Comparison of ENCODE assay signal across 20 mouse cellular contexts in the genomic region with DNA sequence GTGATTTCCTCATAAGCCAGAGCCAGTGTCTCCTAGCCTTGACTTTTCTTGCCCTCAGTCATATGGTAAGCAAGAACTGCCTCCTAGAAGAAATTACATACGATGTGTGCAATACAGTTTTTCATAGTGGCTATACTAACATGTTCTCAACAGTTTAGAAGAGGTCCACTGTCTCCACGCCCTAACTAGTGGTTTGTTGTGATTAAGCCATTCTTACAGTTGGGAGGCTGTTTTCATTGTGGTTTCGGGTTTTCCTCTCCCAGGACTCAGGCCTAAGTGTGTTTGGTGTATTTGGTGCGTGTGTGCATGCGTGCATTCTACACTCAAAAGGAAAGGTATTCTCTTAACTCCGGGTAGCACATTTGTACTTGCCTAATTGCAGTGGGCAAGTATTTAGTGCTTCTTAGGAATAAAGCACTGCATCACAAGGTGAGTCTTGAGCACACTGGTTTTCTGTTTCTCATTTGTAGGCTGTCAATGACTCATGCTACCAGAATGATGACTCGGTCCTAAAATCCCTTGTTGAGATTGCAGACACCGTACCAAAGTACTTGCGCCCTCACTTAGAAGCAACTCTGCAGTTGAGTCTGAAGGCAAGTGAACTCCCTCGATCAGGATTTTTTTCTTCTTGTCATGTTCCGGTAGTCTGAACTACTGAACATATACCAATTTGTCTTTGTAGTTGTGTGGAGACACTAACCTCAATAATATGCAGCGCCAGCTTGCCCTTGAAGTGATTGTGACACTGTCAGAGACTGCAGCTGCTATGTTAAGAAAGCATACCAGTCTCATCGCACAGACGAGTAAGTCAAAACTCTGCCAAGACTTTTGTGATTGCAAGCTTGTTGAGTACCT. TPM values are rescaled to one million over a fixed set of nuclear protein-coding genes. Genes with fewer than 3 reads are reported as not detected.
DNase-seq lines count a peak whose midpoint lies in the region; ATAC-seq and TF ChIP-seq lines count a peak whose summit lies in the region.
"Had no signal": no experiment of that assay in that cellular context is flagged by ENCODE, and none has a peak within 500 bp of the region (broad histone marks: within the 10 kb centered on the region; RNA-seq: fewer than 3 reads in every experiment).

No protein-coding gene starts in this region.

- peak overlapping the region; percentile 84 for H3K27ac ChIP-seq in embryonic fibroblast, embryonic 13.5 days (ENCODE audit: insufficient read depth, low read length)
- no peak overlapping the region for H3K27ac ChIP-seq in kidney, embryonic 16.5 days (ENCODE audit: low read length)
- H3K27ac ChIP-seq: forebrain, embryonic 12.5 days; forebrain, embryonic 15.5 days; hindbrain, embryonic 12.5 days; hindbrain, embryonic 15.5 days had no signal

- H3K27me3 ChIP-seq in kidney, embryonic 16.5 days (ENCODE audit: insufficient read depth, low read length) = no peaks in the 10 kb centered on the region
- H3K27me3 ChIP-seq: forebrain, embryonic 12.5 days; forebrain, embryonic 15.5 days; hindbrain, embryonic 12.5 days; hindbrain, embryonic 15.5 days had no signal

- H3K36me3 ChIP-seq in kidney, embryonic 16.5 days (ENCODE audit: insufficient read depth, low read length) = peaks cover 70% of the 10 kb centered on the region

- TF ChIP-seq CTCF in embryonic fibroblast, embryonic 13.5 days (IDR thresholded peaks at IDR 0.05; ENCODE audit: borderline replicate concordance, insufficient read depth, low read length) = no peak

- peaks cover 17% of the 10 kb centered on the region for H3K4me1 ChIP-seq in embryonic fibroblast, embryonic 13.5 days (ENCODE audit: control insufficient read depth, insufficient read depth, low read length)
- H3K4me1 ChIP-seq in kidney, embryonic 16.5 days (ENCODE audit: insufficient read depth, low read length) = no peaks in the 10 kb centered on the region
- H3K4me1 ChIP-seq: forebrain, embryonic 12.5 days; forebrain, embryonic 15.5 days; hindbrain, embryonic 12.5 days; hindbrain, embryonic 15.5 days had no signal

- 92% methylated on average over 14 of the region's 14 CpGs for WGBS in kidney, embryonic 16.5 days

- no peak for TF ChIP-seq POLR2A in embryonic fibroblast, embryonic 13.5 days (IDR thresholded peaks at IDR 0.05; ENCODE audit: low read depth, low read length)

- no peak overlapping the region for H3K9ac ChIP-seq in kidney, embryonic 16.5 days (replicated peaks; ENCODE audit: low read length)
- H3K9ac ChIP-seq: forebrain, embryonic 12.5 days; forebrain, embryonic 15.5 days; hindbrain, embryonic 12.5 days; hindbrain, embryonic 15.5 days had no signal

- H3K4me3 ChIP-seq in embryonic fibroblast, embryonic 13.5 days (ENCODE audit: insufficient read depth, low read length) = no peak overlapping the region
- no peak overlapping the region for H3K4me3 ChIP-seq in kidney, embryonic 16.5 days (ENCODE audit: low read length)
- H3K4me3 ChIP-seq: forebrain, embryonic 12.5 days; forebrain, embryonic 15.5 days; hindbrain, embryonic 12.5 days; hindbrain, embryonic 15.5 days had no signal

- DNase-seq in adrenal gland, adult 2 months = peak; percentile 54
- DNase-seq in adrenal gland, postnatal 4 days (ENCODE audit: low spot score in 2 of 2) = no peak
- peak; percentile 17 for DNase-seq in 3134 (ENCODE audit: extremely low read depth, insufficient read length, low spot score)
- DNase-seq in Muller cell, postnatal 12 days (ENCODE audit: inconsistent ontology term) = peak; percentile 14
- DNase-seq in lung, postnatal 14 days = no peak
- DNase-seq: adrenal gland, adult 8-10 months; cerebellum, adult 18-20 months; cerebellum, adult 9-10 months; cerebellum, postnatal 14 days; gastrocnemius, postnatal 14 days; heart, adult 11 months had no signal

- no peak for ATAC-seq in kidney, embryonic 16.5 days (ENCODE audit: low FRiP score, low TSS enrichment)
- no peak for ATAC-seq in megakaryocyte, adult 5-6 weeks (ENCODE audit: poor library complexity, severe bottlenecking)
- ATAC-seq: forebrain, embryonic 15.5 days; intestine, postnatal 0 days had no signal

- no peak overlapping the region for H3K4me2 ChIP-seq in kidney, embryonic 16.5 days (replicated peaks; ENCODE audit: low read depth, low read length)
- H3K4me2 ChIP-seq: forebrain, embryonic 12.5 days; forebrain, embryonic 15.5 days; heart, embryonic 11.5 days; hindbrain, embryonic 12.5 days; hindbrain, embryonic 15.5 days had no signal

- no peaks in the 10 kb centered on the region for H3K9me3 ChIP-seq in kidney, embryonic 16.5 days (ENCODE audit: low read length)
- H3K9me3 ChIP-seq: forebrain, embryonic 12.5 days; forebrain, embryonic 15.5 days; hindbrain, embryonic 12.5 days; hindbrain, embryonic 15.5 days had no signal

RNA-seq across cellular contexts. Expression of gene Ipo5, which starts 14.9 kb away (rescaled TPM):
- 10 to 100 TPM; 70.8 to 73.7 TPM for total RNA-seq in adrenal gland, adult 2 months (2021)
- 6.3 and 7.7 TPM in 2 replicates for polyA plus RNA-seq in adrenal gland, adult 2 months (2012; rRNA removed)
- total RNA-seq in adrenal gland, postnatal 4 days (2021) = 100 to 1,000 TPM in 1 of 2 experiments, 10 to 100 TPM in 1; 94.6 to 100 TPM
- polyA plus RNA-seq in embryonic fibroblast, embryonic 13.5 days (2011; ENCODE audit: insufficient read length, low read depth, missing spikeins) = 205 and 228 TPM in 2 replicates
- 96.3 and 103 TPM in 2 replicates for polyA plus RNA-seq in kidney, embryonic 16.5 days (2015; fragmentation: Nextera tagmentation; extraction: Ambion mirVana)
- total RNA-seq in megakaryocyte, adult 5-6 weeks (2015) = 60.0 and 61.0 TPM in 2 replicates
- 96.7 and 102 TPM in 2 replicates for total RNA-seq in megakaryocyte, adult 5-6 weeks (2017)

Comparison
In these comparisons a context has a peak if more than half of its experiments do, and no peak if none do; other contexts are left out.
1. DNase-seq: peak in adrenal gland, adult 2 months (single experiment), 3134 (single experiment) and Muller cell, postnatal 12 days (single experiment); none in adrenal gland, postnatal 4 days (0 of 2) and lung, postnatal 14 days (single experiment).